Mouse (Mus musculus) intestine, embryonic 14.5 days (tissue): ENCODE results near the gene Tnni1. TPM values are rescaled to one million over a fixed set of nuclear protein-coding genes. Genes with fewer than 3 reads are reported as not detected.

Experiments
- ATAC-seq: fragments of 200-750 bp; cut with Nextera tagmentation; replicated peaks from 2 replicates; pipeline ENCODE4 v1.8.0; 2017; ENCODE audit warnings: low read depth, moderate number of reproducible peaks, moderate TSS enrichment, moderate library complexity; ENCODE audit not compliant: low FRiP score, low TSS enrichment
- DNase-seq: peaks from one replicate; pipeline ENCODE4 v3.0.0-alpha.2; 2018; ENCODE audit warnings: low spot score
- H3K27ac ChIP-seq: fragments of 300-500 bp; sonication (generic); 2 replicates; pipeline ENCODE4 v1.5.1; 2014; ENCODE audit warnings: low read depth, mild to moderate bottlenecking, control low read depth
- H3K27me3 ChIP-seq: fragments of 300-500 bp; sonication (generic); replicated peaks from 2 replicates; pipeline ENCODE4 v1.6.1; 2014; ENCODE audit warnings: low read length, control low read depth; ENCODE audit not compliant: control insufficient read depth, insufficient read depth
- H3K36me3 ChIP-seq: fragments of 300-500 bp; sonication (generic); 2 replicates; pipeline ENCODE4 v1.6.1; 2014; ENCODE audit warnings: low read length, control low read depth; ENCODE audit not compliant: control insufficient read depth, insufficient read depth
- H3K4me1 ChIP-seq: fragments of 300-500 bp; sonication (generic); replicated peaks from 2 replicates; pipeline ENCODE4 v1.6.1; 2014; ENCODE audit warnings: low read length, control low read depth, mixed read lengths; ENCODE audit not compliant: control insufficient read depth, insufficient read depth
- H3K4me2 ChIP-seq: fragments of 300-500 bp; sonication (generic); 2 replicates; pipeline ENCODE4 v1.6.1; 2014; ENCODE audit warnings: low read length
- H3K4me3 ChIP-seq: fragments of 300-500 bp; sonication (generic); 2 replicates; pipeline ENCODE4 v1.5.1; 2014; ENCODE audit warnings: low read depth, low read length, control low read depth, mixed read lengths
- H3K9ac ChIP-seq: fragments of 300-500 bp; sonication (generic); 2 replicates; pipeline ENCODE4 v1.6.1; 2014; ENCODE audit warnings: mild to moderate bottlenecking, low read length
- H3K9me3 ChIP-seq: fragments of 300-500 bp; sonication (generic); 2 replicates; pipeline ENCODE4 v1.6.1; 2016; ENCODE audit warnings: low read length, control low read depth; ENCODE audit not compliant: control insufficient read depth
- WGBS: fragments of 180-500 bp; shearing (Covaris S2); extraction: QIAGEN DNeasy Blood & Tissue Kit; methylation state at CpG from one replicate; pipeline ENCODE4 v1.1.7; 2014; 5-methylcytosine and 5-hydroxymethylcytosine counted together
- polyA plus RNA-seq: library from polyadenylated mRNA; unstranded; fragments of >200 nt; fragmentation: Nextera tagmentation; extraction: Ambion mirVana; gene quantifications from 2 replicates; pipeline ENCODE4 v1.2.1, GENCODE M21; 2014

Gene Tnni1
- polyA plus RNA-seq = 5.8 and 6.4 TPM in 2 replicates

DNA sequence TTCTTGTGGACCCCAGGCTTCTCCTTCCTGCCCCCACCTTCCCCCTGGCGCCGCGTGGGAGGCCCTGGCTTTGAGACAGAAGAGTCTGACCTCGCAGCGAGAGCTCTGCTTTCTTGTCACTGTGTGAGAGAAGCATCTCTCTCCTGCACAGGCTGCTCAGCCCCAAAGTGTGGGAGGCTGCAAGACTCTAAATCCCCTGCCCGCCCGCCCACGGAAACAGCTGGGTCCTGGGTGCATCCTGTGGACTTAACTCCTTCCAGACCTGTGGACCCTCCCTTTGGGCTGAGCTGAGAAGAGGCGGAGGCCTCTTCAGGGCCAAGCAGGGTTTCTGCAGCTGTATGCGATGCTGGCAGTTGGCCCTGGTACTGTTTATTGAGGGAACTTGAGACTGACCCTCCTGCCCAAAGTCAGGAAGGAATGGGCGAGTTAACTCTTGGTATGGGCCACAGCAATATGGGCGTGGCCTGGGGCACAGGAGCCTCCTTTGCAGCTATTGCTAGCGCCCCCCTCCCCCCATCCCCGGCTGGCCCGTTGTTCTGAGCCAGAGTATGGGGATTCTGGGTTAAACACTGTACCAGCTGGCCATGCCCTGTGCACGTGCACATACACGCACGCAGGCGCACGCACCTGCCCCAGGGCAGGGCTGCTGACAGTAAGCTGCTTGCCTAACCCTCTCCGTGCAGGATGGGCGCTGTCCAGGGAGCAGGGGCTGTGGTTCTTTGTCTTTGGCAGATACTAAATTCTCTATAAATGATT lies at the start of gene Tnni1:
Tnni1 (plus strand) TSS at position 655 of the 756 bp plus-strand sequence.
- no peak within 1 kb of the TSS for H3K9ac ChIP-seq
- ATAC-seq (peak; percentile 26; the same call in 1 of the 2 replicates), DNase-seq (peak; percentile 69)
- H3K4me3 ChIP-seq = no peak within 1 kb of the TSS
- H3K27ac ChIP-seq = peak within 1 kb of the TSS; percentile 44; the same call in 1 of the 2 replicates
- H3K9me3 ChIP-seq = no peaks in the 10 kb centered on the region
- H3K4me1 ChIP-seq = peaks cover 16% of the 10 kb centered on the region
- 19% methylated on average over 22 of the region's 22 CpGs for WGBS
- peak within 1 kb of the TSS; percentile 25 for H3K4me2 ChIP-seq
- H3K27me3 ChIP-seq = no peaks in the 10 kb centered on the region
- H3K36me3 ChIP-seq = no peaks in the 10 kb centered on the region

DNA sequence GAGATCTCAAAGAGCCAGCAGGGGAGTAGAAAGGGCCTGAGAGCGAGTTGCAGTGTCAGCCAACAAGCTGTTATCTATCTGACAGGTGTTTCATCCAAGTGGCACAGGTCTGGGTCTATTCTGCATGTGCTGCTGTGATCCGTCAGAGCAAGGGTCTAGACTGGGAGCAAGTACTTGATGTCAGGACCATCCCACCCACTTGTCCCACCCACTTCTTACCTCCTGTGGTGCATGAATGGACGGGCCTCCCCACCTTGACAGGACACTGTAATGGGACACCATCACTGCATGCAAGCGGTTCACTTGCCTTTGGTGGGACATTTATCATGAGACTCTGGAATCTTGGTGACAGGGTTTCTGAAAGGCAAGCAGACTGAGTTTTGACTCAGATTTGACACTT lies 49.4 kb upstream of the Tnni1 start:
- H3K27me3 ChIP-seq = no peaks in the 10 kb centered on the region
- DNase-seq (no peak), ATAC-seq (no peak)
- peak overlapping the region; percentile 71 for H3K4me3 ChIP-seq
- peak overlapping the region; percentile 88 for H3K9ac ChIP-seq
- peak overlapping the region; percentile 80 for H3K4me2 ChIP-seq
- peaks cover 57% of the 10 kb centered on the region for H3K4me1 ChIP-seq
- no peaks in the 10 kb centered on the region for H3K9me3 ChIP-seq
- 0 out of 2 replicates have a peak, but pooled peaks cover 3% of the 10 kb centered on the region for H3K36me3 ChIP-seq
- 19% methylated on average over 4 of the region's 4 CpGs for WGBS
- peak overlapping the region; percentile 96 for H3K27ac ChIP-seq

DNA sequence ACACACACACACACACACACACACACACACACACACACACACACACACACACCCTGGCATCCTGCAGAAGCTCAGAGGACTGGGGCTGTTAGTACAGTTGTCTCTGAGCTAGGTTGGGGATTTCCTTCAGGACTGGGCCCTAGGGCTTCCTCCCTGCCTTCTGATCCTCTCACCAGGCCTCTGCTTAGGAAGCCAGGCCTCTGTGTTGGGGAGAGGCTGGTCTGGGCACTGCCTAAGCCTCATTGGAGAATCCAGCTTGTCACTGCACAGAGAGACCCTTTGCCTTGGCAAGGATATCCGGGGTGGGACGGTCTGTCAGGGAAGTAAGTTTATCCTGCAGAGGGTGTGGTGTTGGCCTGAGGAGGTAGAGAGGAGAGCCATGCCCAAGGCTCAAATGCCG lies 48.9 kb upstream of the Tnni1 start:
- DNase-seq (no peak), ATAC-seq (no peak)
- no peaks in the 10 kb centered on the region for H3K27me3 ChIP-seq
- peak overlapping the region; percentile 71 for H3K4me3 ChIP-seq
- peak overlapping the region; percentile 96 for H3K27ac ChIP-seq
- H3K4me1 ChIP-seq = peaks cover 62% of the 10 kb centered on the region
- H3K9ac ChIP-seq = peak overlapping the region; percentile 88
- H3K4me2 ChIP-seq = peak overlapping the region; percentile 80
- H3K36me3 ChIP-seq = 0 out of 2 replicates have a peak, but pooled peaks cover 3% of the 10 kb centered on the region
- H3K9me3 ChIP-seq = no peaks in the 10 kb centered on the region
- 28% methylated on average over 3 of the region's 3 CpGs for WGBS

DNA sequence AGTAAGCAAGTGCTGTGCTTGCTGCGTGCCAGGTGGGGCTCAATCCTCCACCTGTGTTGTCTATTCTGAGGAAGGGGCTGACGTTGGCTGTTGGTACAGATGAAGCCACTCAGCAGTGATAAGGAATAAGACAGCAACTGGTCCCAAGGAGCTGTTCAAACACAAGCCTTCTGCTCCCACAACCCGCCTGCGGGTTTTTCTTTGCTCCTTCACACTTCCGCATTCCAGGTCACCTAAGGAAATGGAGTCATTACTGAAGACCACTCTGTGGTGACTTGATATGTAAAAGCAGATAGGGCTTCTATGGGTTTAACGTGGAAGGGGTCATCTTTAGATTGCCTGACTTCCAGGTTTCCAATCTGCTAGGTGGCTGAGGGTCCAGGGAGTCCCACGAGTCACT lies 47.8 kb upstream of the Tnni1 start:
- H3K4me3 ChIP-seq = no peak overlapping the region
- WGBS = 28% methylated on average over 7 of the region's 7 CpGs
- peak; percentile 65 for DNase-seq
- no peaks in the 10 kb centered on the region for H3K9me3 ChIP-seq
- 0 out of 2 replicates have a peak, but pooled peaks cover 3% of the 10 kb centered on the region for H3K36me3 ChIP-seq
- H3K27ac ChIP-seq = peak overlapping the region; percentile 96
- no peaks in the 10 kb centered on the region for H3K27me3 ChIP-seq
- peak overlapping the region; percentile 31 for H3K9ac ChIP-seq
- H3K4me2 ChIP-seq = peak overlapping the region; percentile 80
- H3K4me1 ChIP-seq = peaks cover 62% of the 10 kb centered on the region
- no peak; the same call in 1 of the 2 replicates for ATAC-seq

DNA sequence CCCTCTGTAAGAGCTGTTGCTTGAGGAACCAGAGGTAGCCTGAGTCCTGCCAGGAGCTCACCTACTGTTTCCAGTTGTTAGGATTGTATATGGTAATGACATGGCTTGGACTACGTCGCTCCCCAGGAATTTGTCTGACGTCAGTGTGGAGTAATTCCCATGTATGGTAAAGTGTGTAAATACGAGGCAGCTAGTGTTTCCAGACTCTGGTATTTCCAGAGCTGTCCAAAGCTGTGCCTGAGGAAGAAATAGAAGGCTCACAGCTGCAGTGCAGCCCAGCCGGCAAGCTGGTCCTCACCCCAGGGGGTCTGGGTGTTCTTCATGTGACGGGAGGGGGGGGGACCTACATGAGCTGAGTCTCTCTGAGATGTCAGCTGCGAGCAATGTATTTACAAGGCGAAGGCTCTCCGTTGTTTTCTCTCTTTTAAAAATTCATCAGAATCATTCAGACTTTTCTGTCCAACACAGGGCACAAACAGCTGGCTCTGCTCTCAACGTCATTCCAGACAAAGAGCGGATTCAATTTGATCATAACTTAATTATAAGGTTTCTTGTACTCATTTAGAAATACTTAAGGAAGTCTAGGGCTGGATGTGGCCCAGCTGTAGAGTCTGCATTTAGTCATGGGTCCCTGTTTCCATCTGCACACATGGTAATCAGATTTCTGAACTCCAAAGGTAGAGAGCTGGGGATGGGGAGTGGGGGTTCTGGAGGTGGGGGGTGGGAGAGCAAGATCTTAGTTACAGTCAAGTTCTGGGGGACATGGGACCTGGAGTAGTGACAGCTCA lies 47.1 kb upstream of the Tnni1 start:
- Histone ChIP-seq H3K9me3 (no peaks in the 10 kb centered on the region), H3K27ac (peak overlapping the region; percentile 96), H3K36me3 (0 out of 2 replicates have a peak, but pooled peaks cover 7% of the 10 kb centered on the region), H3K4me1 (peaks cover 62% of the 10 kb centered on the region), H3K9ac (peak overlapping the region; percentile 31), H3K4me2 (peak overlapping the region; percentile 80), H3K4me3 (no peak overlapping the region), H3K27me3 (no peaks in the 10 kb centered on the region)
- WGBS = 13% methylated on average over 11 of the region's 11 CpGs
- DNase-seq (no peak), ATAC-seq (peak; percentile 82)

DNA sequence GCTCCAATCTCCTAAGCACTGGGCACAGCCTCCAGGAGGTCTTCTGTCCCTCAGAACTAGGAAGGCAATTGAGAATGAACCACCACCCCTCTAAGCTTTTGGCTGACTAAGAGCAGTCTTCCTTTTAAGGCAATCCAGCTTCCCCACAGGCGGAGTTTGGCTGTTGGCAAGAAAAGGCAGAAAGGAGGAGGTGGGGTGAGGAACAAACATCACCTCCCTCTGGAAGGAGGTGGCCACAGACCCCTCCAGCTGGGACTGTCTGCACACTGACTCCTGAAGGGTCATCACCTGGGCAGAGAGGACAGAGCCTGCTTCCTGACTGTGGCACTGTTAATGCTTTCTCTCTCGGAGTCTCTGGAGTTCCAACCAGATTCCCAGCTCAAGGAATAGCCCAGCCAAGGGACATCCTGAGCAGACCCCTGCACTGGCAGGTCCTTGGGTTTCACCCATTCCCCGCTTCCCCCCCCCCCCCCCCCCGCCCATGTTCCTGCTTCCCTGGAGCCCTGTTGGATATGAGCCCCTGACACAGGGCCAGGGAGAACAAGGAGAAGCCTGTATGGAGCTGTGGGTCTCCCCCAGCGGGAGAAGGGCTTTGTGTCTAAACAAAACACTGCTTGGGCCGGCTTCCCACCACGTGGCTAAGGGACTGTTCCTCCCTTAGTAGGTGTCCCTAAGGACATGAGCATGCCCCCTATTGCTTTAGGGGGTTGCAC lies 44.9 kb upstream of the Tnni1 start:
- 0 out of 2 replicates have a peak overlapping the region, but pooled peaks have one; percentile 7 for H3K9ac ChIP-seq
- ATAC-seq (no peak), DNase-seq (no peak)
- peak overlapping the region; percentile 18 for H3K4me2 ChIP-seq
- H3K4me3 ChIP-seq = no peak overlapping the region
- H3K27me3 ChIP-seq = no peaks in the 10 kb centered on the region
- H3K9me3 ChIP-seq = no peaks in the 10 kb centered on the region
- peak overlapping the region; percentile 96 for H3K27ac ChIP-seq
- peaks cover 70% of the 10 kb centered on the region for H3K4me1 ChIP-seq
- H3K36me3 ChIP-seq = 0 out of 2 replicates have a peak, but pooled peaks cover 7% of the 10 kb centered on the region
- whole genome bisulfite sequencing = 26% methylated on average over 5 of the region's 7 CpGs

DNA sequence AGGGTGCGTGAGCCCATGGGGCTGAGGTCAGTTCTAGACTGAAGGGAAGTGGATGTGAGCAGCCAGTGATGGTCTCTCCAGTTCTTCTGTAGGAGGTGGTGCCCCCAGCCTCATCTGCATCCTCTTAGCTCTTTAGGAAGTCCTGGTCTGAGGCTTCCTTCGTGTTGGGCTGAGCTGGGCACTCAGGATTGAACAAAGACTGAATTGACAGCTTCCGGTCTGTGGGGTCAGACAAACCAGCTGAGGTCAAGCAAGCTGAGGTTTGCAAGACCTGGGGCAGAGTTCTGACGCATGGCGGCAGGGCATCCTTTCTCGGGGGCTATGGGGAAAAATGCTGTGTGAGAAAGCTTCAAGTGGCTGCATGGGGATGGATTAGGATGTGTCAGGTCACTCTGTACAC lies 43.8 kb upstream of the Tnni1 start:
- 37% methylated on average over 6 of the region's 6 CpGs for WGBS
- DNase-seq = no peak

DNA sequence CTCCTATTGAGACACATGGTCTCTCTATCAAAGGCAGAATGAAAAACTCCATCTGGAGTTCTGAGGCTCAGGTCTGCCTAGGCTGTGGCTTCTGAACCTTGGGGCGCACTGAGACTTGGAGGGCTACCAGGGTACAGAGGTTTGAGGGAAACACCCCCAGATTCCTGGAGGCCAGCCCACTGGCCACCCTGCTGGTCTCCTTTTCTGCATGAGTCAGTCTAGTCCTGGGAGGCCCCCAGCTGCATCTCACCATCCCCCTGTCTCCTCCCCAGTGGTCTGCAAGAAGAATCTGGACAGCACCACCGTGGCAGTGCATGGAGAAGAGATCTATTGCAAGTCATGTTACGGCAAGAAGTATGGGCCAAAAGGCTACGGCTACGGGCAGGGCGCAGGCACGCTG lies 34.2 kb upstream of the Tnni1 start:
- Histone ChIP-seq H3K27me3 (no peaks in the 10 kb centered on the region), H3K9ac (no peak overlapping the region), H3K4me2 (no peak overlapping the region), H3K4me1 (peaks cover 17% of the 10 kb centered on the region), H3K36me3 (peaks cover 59% of the 10 kb centered on the region), H3K27ac (peak overlapping the region; percentile 18; the same call in 1 of the 2 replicates), H3K4me3 (no peak overlapping the region), H3K9me3 (no peaks in the 10 kb centered on the region)
- DNase-seq (no peak), ATAC-seq (no peak)
- 77% methylated on average over 7 of the region's 7 CpGs for WGBS

More for the DNA sequence above, 43.8 kb upstream of the Tnni1 start:
- ATAC-seq = no peak
- peaks cover 78% of the 10 kb centered on the region for H3K4me1 ChIP-seq
- peaks cover 11% of the 10 kb centered on the region; the same call in 1 of the 2 replicates for H3K36me3 ChIP-seq
- no peak overlapping the region for H3K4me3 ChIP-seq
- no peaks in the 10 kb centered on the region for H3K9me3 ChIP-seq
- no peaks in the 10 kb centered on the region for H3K27me3 ChIP-seq
- H3K9ac ChIP-seq = no peak overlapping the region
- H3K27ac ChIP-seq = no peak overlapping the region
- no peak overlapping the region for H3K4me2 ChIP-seq
